Mouse (Mus musculus) T-cell, adult 2 months (primary cell): ENCODE results near the gene Tns2.

Experiments used
- DNase-seq: peaks from one replicate; pipeline ENCODE4 v3.0.0; 2022; ENCODE audit warnings: low spot score

Tns2 gene

DNA sequence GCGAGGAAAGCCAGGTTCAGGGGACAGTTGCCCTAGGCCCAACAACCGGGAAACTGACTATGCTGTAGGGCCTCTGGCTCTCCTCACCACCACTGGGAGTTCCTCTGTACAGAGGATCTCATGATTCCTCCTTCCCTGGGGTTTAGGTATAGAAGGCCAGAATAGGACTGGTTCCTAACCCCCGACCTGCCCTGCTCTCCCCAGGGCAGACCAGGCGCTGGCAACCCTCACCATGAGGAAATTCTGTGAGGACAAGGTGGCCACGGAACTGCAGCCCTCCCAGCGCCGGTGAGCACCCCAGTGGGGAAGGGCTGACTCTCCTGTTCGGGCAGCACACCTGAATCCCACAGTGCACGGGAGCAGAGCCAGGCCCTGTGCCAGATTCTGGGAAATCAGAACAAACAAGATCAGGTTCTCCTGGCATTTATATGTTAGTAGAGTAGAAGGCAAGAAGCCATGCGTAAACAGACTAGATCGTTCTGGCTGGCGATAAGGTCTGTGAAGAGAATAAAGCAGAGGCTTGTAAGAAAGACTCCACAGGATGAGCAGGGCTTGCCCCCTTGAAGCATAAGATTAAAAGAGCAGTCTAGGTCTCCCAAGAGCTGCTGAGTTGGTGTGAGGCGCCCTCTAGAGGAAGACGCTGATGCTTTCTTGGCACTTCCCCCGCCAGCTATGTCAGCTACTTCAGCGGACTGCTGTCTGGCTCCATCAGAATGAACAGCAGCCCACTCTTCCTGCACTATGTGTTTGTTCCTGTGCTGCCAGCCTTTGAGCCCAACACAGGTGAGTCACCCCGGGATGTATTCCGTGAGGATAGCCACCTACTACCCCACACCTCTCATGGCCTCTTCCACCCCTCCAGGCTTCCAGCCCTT is 8.7 kb downstream of the Tns2 start:
- DNase-seq, result peak; percentile 75

GRCm38 (mm10) chr15:102110271-102110670 is 10.1 kb downstream of the Tns2 start:
- no peak for DNase-seq

DNA sequence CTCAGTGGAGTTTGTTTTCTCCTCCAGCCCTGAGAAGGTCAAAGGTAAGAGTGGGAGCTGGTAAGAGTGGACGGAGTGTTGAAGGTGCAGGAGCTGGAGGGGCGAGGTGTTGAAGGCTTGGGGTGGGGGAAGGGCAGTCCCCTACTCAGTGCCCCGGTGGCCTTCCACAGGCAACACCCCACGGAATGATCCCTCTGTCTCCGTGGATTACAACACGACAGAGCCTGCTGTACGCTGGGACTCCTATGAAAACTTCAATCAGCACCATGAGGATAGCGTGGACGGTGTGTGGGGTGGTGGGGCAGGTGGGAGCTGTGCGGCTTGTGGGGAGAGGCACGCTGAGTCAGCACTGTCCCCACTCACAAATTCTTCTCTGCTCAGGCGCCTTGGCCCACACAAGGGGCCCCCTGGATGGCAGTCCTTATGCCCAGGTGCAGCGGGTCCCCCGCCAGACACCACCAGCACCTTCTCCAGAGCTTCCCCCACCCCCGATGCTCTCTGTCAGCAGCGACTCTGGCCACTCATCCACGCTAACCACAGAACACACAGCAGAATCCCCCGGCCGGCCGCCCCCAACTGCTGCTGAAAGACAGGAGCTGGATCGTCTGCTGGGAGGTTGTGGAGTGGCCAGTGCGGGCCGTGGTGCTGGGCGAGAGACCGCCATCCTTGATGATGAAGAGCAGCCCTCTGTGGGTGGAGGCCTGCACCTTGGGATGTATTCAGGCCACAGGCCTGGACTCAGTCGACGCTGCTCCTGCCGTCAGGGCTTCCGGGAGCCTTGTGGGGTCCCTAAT is 10.7 kb downstream of the Tns2 start:
- no peak for DNase-seq

GRCm38 (mm10) chr15:102111495-102111829 is 11.2 kb downstream of the Tns2 start:
- no peak for DNase-seq

DNA sequence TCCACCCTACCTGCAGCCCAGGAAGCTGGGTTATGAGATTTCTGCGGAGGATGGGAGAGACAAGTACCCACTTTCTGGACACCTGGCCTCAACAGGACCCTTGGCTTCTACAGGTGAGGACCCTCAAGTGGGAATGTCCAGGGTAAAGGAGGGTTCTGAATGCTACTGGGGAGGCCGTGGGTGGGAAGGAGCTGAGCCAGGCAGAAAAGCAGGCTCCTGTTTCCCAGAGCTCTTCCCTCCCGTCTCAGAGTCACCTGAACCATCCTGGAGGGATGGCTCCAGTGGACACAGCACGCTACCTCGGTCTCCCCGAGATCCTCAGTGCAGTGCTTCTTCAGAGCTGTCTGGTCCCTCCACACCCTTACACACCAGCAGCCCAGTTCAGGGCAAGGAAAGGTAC is 12.0 kb downstream of the Tns2 start:
- DNase-seq, result no peak

GRCm38 (mm10) chr15:102112827-102113226 is 12.6 kb downstream of the Tns2 start:
- DNase-seq, result no peak

GRCm38 (mm10) chr15:102113674-102114073 is 13.5 kb downstream of the Tns2 start:
- DNase-seq, result no peak

GRCm38 (mm10) chr15:102114651-102115260 is 14.5 kb downstream of the Tns2 start:
- no peak for DNase-seq

- DNase-seq, result peak; percentile 52
These were observed 15.6 kb downstream of the Tns2 start for GRCm38 (mm10) chr15:102115731-102116231.

DNA sequence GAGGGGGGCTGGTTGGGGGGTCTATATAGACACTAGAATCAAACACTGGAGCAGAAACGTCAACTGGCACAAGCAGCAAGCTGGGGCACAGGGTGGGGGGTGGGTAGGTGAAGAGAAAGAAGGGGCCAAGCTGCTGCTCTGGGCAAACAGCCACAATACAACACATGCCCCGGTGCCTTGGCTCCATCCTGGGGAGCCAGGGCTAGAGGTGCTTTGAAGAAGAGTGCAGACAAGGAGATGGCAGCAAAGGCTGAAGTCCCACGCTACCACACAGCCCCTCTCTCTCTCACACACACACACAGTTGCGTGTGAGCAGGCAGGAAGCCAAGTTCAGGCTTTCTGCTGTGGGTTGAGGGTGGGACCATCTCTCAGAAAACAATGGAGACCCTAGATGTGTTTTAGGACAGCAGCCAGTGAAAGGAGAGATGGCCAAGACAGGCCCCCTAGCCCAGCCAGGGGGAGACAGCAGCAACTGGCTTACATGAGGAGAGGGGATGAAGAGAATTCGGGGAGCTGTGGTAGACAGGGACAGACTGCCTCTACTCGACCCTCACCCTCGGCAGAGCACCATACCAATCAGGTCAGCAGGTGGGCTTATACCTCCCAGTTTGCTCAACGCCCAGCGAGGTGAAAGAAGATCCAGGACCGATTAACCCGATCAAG is 16.7 kb downstream of the Tns2 start:
- DNase-seq, result no peak

- no peak for DNase-seq
These were observed 17.5 kb downstream of the Tns2 start for GRCm38 (mm10) chr15:102117461-102118443.

- DNase-seq, result no peak
These were observed 18.4 kb downstream of the Tns2 start for GRCm38 (mm10) chr15:102118591-102118990.

DNA sequence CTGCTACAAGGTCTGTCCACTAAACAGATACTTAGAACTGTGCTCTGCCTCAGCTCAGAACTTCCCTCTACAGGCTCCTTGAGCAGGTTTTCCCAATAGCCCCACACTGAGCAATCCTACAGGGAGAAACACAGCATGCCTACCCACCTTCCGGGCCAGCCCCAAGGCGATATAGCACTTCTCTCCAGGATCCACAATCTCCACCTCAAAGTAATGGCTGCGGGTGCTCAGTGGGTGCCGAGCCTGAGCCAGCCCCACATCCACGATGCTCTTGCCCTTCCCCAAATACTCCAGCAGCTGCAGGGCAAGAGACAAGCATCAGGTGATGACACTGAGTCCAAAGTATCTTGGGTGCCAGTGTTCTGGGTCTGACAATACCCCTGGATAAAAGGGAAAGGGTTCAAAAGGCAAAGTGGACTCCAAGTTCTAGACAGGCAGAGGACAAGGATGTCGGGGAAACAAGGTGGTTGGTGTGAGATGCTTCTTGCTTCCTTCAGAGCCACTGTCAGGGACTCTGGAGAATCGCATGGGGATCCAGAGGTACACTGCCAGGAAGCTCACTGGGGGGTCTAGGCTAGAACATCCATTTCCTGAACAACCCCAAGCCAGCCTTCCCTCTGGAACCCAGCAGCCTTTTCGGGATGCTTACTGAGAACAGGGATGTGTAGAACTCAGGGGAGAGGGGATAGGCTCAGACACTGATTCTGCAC is 19.1 kb downstream of the Tns2 start:
- DNase-seq, result no peak

- no peak for DNase-seq
These were observed 19.6 kb downstream of the Tns2 start for GRCm38 (mm10) chr15:102119831-102120170.

DNA sequence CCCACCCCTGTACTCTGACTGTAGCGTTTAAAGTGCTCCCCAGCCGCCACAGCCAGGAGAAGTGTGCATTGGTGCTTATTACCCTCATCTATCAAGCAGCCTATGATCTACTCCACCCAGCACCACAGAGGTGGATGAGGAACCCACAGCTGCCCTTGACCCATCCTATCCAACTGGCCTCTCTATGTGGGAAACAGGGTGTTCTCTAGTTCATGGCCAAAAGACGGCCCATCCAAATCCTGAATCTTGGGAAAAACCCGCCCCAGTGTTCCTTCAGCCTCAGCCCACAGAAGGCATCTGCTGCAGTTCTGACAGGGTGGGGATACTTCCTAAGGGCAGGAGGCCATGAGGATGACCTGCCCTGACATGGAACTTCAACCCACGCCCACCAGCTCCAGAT is 20.3 kb downstream of the Tns2 start:
- DNase-seq, result no peak

- no peak for DNase-seq
These were observed 26.1 kb downstream of the Tns2 start for GRCm38 (mm10) chr15:102126303-102126702.

GRCm38 (mm10) chr15:102133314-102133713 is 33.1 kb downstream of the Tns2 start:
- no peak for DNase-seq

GRCm38 (mm10) chr15:102134709-102135108 is 34.5 kb downstream of the Tns2 start:
- no peak for DNase-seq

GRCm38 (mm10) chr15:102135522-102136128 is 35.4 kb downstream of the Tns2 start:
- no peak for DNase-seq
